Mouse (Mus musculus): ENCODE results near the gene Ank2.

Gene Ank2

DNA sequence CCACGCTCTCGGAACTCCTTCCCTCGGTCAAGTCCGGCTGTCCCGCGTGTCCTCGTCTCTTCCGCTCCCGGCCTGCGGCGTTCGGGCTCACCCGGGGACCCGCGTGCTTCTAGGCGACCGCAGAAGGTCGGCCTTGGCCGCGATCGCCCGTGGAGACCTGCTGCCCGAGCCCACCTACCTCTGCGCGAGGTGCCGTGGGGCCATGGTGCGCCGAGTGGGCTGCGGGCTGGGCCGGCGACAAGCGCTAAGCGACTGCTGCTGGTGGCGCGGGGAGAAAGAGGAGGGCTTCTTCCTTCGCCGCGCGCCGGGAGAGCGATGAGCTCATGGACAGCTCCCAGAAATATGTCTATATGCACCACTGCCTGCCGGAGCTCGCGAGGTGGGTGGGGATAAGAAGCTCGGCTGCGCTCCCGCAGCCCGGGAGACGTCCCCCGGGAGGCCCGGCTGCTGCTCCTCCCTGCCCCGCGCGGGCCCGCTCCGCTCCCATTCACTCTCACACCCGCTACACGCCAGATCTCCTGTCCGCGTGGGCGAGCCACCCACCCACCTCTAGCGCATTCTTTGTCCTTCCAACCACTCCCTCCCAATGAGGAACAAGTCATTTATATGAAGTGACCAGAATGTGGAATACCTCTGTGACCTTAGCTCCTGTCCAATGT lies at the start of gene Ank2:
TSS of gene Ank2 (minus strand) at position 609 of the 659 bp plus-strand sequence.
- DNase-seq = peak; percentile 36

DNA sequence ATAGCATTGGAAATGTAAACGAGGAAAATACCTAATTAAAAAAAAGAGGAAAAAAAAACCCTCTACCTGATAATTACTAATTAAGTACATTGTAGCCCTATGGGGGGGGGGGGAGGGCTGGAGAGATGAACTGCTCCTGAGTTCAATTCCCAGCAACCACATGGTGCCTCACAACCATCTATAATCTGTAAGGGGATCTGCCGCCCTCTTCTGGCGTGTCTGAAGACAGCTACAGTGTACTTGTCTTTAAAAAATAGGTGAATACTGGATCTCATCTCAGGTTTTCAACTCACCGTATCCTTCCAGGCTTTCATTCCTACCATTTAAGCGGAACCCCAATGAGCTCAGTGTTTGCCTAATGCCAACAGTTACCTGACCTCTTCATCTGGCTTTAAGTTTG lies 48.7 kb upstream of the Ank2 start:
- DNase-seq = no peak

DNA sequence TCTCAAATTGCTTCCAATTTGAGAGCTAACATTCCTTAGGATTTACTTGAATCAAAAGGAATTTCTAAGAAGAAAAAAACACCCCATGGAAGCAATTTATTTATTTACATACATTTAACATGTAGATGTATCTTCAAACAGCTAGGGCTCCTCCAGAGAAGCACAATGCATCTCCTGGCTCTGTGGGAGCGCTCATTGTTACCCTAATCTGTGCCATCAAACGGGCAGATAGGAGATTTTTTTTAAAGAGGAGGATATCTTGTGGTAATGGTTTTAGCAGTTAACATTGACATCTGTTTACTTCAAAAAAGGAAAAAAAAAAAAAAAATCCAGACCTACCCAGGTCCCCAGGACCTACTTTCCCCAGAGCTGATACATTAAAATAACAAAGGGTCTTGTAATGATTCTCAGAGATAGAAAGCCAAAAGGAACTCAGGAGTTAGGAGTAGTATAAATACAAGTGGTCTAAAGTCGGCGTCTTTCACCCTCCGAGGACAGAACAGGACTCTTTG lies 45.5 kb upstream of the Ank2 start:
- DNase-seq = no peak

DNA sequence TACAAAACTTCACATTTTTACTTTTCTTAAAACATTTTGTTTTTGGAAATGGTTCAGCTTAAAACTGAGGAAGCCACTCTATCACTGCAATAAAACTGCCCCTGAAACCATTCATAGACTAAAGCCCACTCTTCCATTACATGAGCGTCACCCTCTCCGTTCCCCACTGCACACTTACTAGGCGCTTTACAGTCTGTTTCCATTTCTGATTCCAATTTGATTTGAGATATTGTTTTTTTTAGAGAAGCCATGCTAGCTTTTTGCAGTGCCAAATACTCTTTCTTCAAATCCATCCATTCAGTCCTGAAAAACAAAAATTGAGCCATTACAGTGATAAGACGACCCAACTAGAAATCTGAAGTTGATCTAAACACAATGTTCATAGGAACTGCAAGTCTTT lies 44.8 kb upstream of the Ank2 start:
- no peak for DNase-seq

DNA sequence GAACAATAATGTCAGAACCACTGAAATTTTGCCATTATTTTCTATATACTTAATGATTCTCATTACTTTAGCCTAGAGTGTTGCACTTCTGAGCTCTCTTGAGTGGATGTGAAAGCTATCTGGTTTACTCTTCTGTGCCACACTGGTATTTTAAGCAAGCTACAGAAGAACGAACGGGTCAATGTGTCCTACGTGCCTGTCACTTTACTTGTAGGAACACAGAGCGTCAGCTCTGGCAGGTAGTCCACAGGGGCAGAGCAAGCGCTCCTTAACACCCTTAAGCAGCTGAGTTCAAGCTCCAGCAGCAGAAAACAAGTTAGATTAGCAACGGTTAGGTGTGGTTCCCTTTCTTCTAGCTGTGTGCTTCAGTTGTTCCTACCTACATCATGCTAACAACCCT lies 40.0 kb upstream of the Ank2 start:
- no peak for DNase-seq

DNA sequence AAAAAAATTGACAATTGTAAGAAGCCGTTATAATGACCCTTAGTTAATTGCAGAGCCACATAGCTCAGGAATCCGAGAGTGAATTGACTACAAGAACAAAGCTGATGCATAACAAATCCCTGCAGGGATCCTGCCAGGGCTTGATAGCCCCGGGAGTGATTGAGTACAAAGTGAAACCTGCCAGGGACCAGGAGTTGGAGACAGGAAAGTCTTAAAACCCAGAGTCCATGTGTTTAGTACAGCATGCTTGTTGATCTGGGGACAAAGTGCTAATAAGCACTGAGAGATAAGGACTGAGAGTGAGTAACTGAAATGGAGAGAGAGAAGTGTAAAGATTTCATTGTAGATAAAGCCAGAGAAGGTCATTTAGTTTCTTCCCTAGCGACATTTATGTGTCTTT lies 31.1 kb upstream of the Ank2 start:
- no peak for DNase-seq

DNA sequence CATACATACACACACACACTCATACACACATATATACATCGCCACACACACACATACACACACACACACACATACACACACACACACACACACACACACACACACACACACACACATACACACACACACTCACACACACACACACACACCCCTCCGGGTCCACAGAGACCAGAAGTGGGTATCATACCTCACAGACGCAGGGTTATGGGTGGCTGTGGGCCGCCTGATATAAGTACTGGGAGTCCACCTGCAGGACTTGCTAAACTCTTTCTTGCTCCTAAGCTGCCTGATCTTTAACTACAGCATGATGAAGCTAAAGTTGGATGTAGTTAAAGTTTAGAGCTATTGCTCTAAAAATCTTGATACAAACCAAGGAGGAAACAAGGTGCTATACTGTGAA lies 30.7 kb upstream of the Ank2 start:
- no peak for DNase-seq

DNA sequence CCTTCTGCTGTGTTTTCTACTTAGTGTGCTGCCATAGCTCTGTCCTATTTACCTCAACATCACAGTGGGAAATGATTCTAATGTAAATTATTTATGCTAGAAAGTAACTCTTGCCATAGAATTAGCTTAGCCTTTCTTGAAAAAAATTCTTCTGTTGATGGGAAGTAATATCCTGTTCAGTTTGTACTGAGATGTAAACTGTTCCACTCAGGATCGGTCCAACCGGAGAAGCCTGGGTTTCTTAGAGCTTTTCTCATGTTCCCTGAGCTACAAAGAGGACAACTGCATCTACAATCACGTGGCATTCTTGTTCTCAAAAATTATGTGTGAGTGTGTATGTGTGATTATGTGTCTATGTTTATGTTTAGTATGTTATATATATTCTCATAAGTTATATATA lies 30.1 kb upstream of the Ank2 start:
- no peak for DNase-seq

DNA sequence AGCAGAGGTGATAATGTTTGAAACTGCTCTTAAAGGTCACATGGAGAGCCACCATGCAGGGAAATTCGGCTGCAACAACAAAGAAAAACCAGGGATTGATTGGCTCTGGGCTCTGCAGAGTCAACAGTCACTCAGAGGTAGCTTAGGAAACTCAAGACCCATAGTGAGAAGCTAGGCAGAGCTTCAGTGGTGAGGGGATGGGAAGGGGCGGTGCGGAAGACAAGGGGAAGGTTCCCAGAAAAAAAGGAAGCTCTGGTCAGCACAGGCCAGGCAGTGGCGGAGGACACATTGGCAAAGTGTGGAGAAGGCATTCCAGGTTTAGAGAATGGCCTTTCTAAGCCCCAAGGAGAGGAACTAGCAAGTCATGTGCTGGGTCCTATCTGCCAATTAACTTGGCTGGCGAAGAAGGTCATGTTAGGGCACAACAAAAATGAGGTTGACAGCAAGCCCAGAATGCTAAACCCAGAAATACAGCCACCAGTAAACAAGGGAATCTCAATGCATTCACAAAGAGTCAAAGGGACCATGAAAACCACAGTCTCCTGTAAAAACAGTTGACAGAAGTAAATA lies 28.4 kb upstream of the Ank2 start:
- peak; percentile 5 for DNase-seq

DNA sequence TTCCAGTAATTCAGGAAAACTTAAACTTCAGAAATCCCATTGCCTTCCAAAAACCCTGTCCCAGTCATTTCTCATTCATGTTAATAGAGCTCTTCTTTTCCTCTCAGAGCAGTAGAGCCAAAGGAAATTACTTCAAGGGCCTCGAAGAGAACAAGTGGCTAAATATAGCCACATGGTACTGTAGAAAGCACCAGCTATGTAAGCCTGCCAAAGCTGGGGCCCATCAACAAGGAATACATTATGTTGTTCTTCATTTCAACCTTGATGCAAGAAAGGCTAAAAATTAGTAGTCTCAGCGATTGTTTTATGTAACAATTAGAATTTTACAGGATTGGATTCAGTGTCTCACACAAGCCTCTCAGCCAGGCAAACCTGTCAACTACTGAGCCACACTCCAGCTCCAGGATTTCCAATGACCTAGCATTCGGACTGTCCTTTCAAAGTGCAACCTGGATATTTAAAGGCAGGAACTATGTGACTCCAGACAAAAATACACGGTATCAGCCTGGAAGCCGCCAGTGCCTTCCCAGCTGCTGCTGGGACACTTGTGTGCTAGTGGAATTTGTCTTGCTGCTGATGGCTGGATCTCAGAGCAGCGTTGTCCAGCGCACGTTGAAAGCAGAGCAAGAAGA lies 26.2 kb upstream of the Ank2 start:
- DNase-seq = no peak

DNA sequence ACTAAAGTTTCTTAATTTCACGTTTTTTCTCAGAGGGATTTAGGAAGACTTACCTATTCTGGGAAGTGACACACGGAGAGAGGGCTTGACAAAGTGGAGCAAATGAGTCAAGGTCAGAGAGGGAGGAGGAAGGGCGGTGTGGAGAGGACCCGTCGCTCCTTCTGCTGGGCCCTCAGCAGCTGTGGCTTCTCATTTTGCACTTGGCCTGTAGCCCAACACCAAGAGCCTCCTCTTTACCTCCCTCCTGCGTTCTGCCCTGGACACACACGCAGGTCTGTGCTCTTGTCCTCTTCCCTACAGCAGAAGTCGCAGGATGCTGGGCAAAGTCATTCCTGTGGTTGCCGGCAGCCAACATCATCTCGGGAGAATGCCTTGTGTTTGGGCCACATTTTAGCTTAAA lies 22.0 kb upstream of the Ank2 start:
- no peak for DNase-seq

DNA sequence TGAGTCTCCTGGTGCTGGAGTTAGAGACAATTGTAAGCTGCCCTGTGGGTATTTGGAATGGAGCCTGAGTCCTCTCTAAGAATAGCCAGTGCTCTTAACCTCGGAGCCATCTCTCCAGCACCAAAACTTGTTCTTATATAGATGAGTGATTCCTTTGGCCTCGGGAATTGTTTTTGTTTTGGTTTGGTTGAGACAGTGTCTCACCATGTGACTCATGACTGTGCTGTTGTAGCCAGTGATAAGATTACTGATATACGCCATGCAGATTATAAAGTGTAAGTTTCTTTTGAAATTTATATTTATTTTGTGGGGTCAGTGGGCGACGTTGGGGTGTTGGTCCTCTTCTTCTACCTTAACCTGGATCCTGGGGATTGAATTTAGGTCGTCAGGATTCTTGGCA lies 21.1 kb upstream of the Ank2 start:
- DNase-seq = no peak

DNA sequence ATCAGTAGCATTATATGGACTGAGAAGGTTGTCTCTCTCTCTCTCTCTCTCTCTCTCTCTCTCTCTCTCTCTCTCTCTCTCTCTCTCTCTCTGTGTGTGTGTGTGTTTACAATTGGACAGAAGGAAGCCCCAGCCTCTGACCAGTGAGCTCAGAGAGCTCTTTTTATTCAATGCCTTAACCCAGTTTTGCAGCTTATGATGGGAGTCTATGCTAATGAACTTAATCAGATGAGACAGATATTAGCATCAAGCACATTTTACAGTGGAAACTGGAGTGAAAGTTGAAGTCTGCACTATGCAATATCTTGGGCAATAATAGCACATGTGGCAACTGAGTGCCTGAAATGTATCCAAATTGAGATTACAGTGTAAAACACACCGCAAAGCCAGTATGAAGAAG lies 16.1 kb upstream of the Ank2 start:
- DNase-seq = no peak

DNA sequence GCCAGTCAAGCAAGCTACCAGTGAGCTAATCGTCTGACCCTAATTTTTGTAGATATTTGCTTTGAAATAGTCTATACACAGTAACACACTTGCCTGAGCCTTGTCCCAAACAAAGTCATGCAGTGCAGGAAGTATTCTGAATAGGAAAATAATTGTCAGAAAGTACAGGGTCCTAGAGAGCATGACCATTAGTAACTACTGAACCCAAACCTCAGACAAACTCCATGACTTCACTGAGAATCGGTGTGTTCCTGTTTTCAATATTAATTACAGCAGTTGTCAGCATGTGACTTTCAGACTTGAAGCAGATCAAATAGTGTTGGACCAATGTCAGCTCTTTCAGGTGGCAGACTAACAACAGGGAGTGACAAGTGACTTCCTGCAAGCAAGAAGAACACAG lies 14.5 kb upstream of the Ank2 start:
- DNase-seq = no peak

DNA sequence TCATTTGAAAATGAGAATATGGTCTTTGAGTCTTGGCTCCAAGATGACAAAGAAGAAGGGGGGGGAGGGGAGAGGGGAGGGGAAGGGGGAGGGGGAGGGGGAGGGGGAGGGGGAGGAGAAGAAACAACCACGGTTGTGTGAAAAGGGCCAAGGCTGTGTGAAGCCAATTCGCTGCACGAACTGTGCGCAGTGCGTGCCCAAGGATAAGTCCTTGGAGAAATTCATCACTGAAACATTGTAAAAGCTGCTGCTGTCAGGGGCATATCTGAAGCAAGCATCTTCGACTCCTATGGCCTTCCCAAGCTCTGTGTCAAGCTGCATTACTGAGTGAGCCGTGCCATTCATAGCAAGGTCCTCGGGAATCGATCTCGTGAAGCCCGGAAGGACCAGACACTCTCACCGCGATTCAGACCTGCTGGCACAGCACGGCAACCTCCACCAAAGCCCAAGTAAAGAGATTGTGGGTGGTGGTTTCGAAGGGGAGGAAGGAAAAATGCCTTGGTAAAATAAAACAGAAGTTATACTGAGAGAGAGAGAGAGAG lies 13.7 kb upstream of the Ank2 start:
- no peak for DNase-seq

DNA sequence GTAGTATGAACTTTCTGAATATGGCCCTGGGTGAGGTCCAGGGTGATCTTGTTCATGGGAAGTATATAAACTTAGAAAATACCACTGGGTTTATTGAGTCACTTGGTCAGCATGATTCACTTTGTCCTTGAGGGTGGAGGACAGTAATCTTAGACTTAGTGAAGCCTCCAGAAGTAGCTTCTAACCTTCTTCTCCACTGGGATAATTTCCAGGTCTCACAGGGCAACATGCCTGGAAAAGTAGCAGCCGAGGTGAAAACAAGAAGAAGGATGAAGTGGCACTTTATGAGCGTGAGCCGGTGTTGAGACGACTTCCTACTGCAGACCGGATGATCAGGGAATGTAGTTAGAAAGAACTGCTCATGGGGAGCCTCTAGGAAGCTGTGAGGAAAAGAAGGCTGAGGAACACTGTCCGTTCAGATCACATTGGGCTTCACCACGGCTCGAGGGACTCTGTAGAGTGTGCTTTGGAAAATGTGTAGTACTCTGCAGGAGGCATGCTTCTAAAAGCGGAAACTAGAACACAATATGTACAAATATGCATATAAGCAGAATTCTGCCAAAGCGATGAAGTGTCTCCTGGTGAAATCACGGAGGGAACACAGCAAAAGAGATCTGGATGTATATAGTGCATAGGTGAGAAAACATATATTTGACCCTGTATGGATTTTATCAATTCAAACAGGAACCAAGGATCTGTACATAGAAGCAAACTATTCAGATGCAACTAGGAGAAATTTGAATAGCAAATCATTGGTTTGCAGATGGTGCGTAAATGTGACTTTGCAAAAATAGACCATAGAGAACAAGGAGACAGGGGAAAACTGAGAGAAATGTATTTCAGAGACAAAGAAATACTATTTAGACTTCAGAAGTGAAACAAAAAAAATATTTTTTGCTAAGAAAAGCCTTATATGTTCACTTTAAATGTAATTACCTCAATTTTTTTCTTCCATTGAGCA lies 12.9 kb upstream of the Ank2 start:
- DNase-seq = no peak

DNA sequence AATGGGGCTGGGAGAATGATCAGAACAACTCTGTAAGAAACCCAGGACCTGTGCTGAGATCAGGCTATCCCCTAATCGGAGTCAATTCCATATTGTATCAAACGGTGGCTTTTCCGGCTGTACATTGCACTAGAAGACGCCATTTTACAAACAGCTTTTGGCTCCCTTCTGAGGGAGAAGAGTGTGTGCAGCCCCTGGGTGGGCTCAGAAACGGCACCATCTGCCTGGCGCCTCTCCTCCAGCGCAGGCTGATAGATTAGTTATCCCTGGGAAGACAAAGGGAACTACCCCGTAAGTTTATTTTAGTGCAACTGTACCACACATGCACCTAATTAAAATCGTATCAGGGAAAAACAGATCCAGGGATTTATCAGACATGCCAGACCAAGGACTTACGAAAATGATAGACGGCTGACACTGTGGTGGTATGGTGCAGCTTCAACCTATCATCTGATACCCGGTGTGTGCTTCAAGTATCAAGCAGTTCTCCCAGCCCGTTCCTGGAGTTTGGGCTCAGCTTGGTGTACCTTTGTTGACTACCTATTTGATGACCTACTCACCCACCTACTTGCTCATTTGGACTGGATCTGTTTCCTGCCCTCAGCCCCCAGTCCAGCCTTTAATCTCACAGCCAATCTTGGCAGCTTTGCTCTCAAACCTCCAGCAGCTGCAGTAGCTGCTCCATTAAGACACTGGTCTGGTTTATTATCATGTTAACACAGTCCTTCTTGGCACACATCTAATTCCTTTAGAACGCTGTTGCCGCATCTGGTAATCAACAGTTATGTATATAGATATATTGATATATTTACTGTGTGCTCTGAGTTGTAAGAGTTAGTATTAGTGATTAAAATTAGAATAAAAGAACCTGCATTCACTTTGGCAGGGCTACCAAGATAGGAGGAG lies 9.0 kb upstream of the Ank2 start:
- no peak for DNase-seq

DNA sequence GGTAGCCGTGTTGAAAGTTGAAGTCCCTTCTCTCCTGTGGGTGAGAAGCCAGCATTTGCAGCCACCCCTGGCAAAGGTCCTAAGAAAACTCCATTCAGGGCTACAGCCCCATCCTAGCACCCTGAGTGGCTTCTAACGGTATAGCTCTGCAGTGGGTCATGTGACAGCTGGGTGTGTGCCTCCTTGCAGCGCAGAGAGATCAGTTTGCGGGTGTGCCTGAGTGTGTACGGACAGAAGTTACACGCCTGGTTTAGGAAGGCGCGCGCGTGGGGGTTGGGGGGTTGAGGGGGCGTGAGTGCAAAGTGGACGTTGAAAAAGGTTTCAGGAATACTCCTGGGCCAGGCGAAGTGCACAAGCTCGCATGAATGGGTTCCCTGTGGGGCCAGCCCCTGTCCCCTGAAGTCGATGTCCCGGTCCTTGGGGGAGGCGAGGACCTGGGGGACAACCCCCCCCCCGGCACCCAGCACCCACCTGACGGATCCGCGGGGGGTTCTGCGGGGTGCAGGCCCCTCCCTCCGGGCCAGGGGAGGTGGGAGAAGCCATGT lies 881 bp downstream of the Ank2 start:
- peak; percentile 16 for DNase-seq

DNA sequence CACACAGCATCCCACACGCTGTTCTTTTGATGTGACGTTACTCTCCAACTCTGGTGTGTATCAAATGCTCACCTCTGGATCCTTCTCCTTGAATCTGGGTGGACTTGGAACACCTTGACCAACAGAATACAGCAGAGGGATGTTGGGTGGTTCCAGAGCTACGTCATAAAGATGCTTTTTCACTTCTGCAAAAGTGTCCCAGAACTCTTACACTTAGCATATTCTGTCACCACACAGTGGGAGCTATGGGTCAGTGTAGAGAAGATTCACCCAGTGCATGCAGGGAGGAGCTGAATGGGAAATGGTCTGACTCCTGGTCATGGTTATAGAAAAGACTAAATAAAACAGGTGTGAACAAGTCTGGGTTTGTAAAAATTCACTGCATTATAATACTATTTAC lies 6.5 kb downstream of the Ank2 start:
- no peak for DNase-seq

DNA sequence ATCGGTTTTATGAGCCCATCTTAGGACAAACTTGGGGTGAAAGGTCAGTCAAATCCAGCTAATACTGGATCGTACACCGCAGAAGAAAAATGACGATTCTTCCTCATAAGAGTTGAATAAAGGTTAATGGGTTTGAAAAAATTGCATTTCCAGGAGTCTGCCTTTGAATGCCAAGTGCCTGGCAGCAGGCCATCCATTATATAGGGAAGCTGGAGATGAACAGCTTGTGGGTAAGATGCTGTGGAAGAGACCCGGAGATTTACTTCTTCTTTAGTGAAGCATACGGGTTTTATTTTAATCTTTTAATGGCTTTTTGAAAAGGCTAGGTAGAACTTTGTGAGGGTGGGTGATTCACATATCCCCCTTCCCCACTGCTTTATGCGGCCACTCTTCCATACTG lies 11.8 kb downstream of the Ank2 start:
- DNase-seq = no peak

DNA sequence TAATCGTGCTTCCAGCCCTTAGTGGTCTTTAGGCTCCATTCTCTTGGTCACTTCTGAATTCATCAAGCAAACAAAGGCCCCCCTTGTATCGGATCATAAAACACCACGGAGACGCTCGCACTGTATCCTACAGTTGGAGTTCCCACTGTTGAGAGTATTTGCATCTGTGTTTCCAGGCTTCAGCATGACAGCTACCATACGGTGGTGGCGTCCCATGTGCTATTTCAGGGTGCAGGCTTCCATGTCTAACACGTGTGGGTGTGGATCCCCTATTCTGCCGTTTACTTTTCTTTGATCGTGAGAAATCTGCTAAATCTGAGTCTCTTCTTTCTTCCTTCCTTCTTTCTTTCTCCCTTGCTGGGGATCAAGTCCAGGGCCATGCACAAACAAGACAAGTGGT lies 14.0 kb downstream of the Ank2 start:
- no peak for DNase-seq

DNA sequence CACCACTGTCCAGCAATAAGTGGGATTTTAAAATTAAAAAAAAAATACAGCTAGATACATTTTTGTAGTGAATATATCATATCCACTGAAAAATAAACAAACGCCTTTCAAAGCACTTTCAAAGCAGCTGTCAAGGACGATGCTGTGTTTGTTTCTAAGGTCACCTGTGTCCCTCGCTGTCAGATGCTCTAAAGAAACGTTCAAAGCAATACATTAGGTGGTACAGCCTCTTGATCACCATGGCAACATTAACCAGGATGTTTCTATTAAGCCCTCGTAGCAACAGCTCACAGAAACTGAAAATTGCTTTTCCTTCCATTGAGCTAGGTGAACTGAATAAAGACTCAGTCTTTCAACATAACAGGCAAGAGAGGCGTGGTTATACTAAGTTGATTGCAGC lies 17.5 kb downstream of the Ank2 start:
- no peak for DNase-seq
